Mouse (Mus musculus) lung, adult 2 months (tissue): ENCODE measurements around the gene H2afz.

Source experiments
- CTCF ChIP-seq: fragments of 200-500 bp; IDR thresholded peaks from 2 replicates; pipeline ENCODE4 v1.5.1; 2011; ENCODE audit warnings: mild to moderate bottlenecking, low read length, control low read depth; ENCODE audit not compliant: insufficient read depth
- POLR2A ChIP-seq: fragments of 200-500 bp; IDR thresholded peaks from 2 replicates; pipeline ENCODE4 v1.6.1; 2011; ENCODE audit warnings: low read depth, mild to moderate bottlenecking, control low read depth, low read length, borderline replicate concordance; ENCODE audit errors: extremely low read depth

DNA sequence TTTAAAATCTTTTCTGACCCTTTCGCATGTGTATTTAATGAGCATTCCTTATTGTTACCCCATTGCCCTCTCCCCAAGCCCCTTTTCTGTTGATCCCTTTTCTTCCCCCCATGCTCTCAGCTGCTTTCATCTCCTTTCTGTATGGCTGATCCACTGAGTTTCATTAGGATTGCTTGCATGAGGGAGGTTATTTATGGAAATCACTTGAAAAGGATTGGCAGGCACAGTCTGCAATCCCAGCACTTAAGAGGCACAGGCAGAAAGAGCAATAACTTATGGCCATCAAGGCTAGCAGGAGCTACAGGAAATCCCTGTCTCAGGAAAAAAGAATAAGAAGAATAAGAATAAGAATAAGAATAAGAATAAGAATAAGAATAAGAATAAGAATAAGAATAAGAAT, 27.7 kb upstream of the H2afz start:
- TF ChIP-seq POLR2A (no peak), CTCF (no peak)
